Mouse (Mus musculus) ES-E14 (cell line): ENCODE measurements around the gene Stx8. TPM values are rescaled to one million over a fixed set of nuclear protein-coding genes. Genes with fewer than 3 reads are reported as not detected.

Experiments used
- DNase-seq: peaks from one replicate; pipeline ENCODE4 v3.0.0-alpha.2; 2013; ENCODE audit warnings: low read depth, low spot score
- H3K27ac ChIP-seq: 2 replicates; pipeline ENCODE4 v1.5.1; 2012; ENCODE audit warnings: low read depth, mild to moderate bottlenecking, low read length, moderate library complexity, mixed read lengths; ENCODE audit not compliant: poor library complexity, insufficient read depth, severe bottlenecking
- H3K36me3 ChIP-seq: 2 replicates; pipeline ENCODE4 v1.6.1; 2012; ENCODE audit warnings: mild to moderate bottlenecking, low read length, moderate library complexity, mixed read lengths; ENCODE audit not compliant: control insufficient read depth, poor library complexity, insufficient read depth, severe bottlenecking
- H3K4me1 ChIP-seq, 2 experiments: fragments of 150-350 bp in 1 of 2; sonication (generic) in 1 of 2; 2 replicates each; pipeline ENCODE4 v1.6.1; 2012; ENCODE audit warnings: low read length in 2 of 2, mild to moderate bottlenecking in 1 of 2, mixed read lengths in 1 of 2; ENCODE audit not compliant: control insufficient read depth in 2 of 2, insufficient read depth in 2 of 2, poor library complexity in 1 of 2
- H3K4me3 ChIP-seq, 2 experiments: fragments of 150-350 bp in 1 of 2; sonication (generic) in 1 of 2; 2 replicates each; pipeline ENCODE4 v1.5.1; 2012; ENCODE audit warnings: low read length in 2 of 2, low read depth in 1 of 2, mild to moderate bottlenecking in 1 of 2, mixed read lengths in 1 of 2; ENCODE audit not compliant: insufficient read depth in 1 of 2, poor library complexity in 1 of 2, severe bottlenecking in 1 of 2
- H3K9ac ChIP-seq: 2 replicates; pipeline ENCODE4 v1.6.1; 2012; ENCODE audit warnings: low read depth, mild to moderate bottlenecking, low read length, mixed read lengths; ENCODE audit not compliant: poor library complexity, insufficient read depth, severe bottlenecking
- H3K9me3 ChIP-seq: fragments of 150-350 bp; sonication (generic); 2 replicates; pipeline ENCODE4 v1.6.1; 2012; ENCODE audit warnings: low read depth, mild to moderate bottlenecking, low read length; ENCODE audit not compliant: control insufficient read depth, insufficient read depth
- CHD2 ChIP-seq: IDR thresholded peaks from 2 replicates; pipeline ENCODE4 v1.6.1; 2014; ENCODE audit warnings: mild to moderate bottlenecking, low read depth, low read length, inconsistent platforms
- HCFC1 ChIP-seq: IDR thresholded peaks from 2 replicates; pipeline ENCODE4 v1.6.1; 2012; ENCODE audit warnings: low read length, inconsistent platforms, borderline replicate concordance; ENCODE audit not compliant: insufficient read depth
- MAFK ChIP-seq: IDR thresholded peaks from 2 replicates; pipeline ENCODE4 v1.6.1; 2014; ENCODE audit warnings: mild to moderate bottlenecking, low read depth, low read length, inconsistent platforms; ENCODE audit not compliant: insufficient read depth
- ZC3H11A ChIP-seq: IDR thresholded peaks from 2 replicates; pipeline ENCODE4 v1.6.1; 2012; ENCODE audit warnings: low read depth, mild to moderate bottlenecking, inconsistent platforms, low read length, borderline replicate concordance
- ZNF384 ChIP-seq: IDR thresholded peaks from 2 replicates; pipeline ENCODE4 v1.6.1; 2012; ENCODE audit warnings: low read depth, low read length, inconsistent platforms
- in situ Hi-C, 2 experiments: fragments of 600-800 bp; cut with MboI; formaldehyde crosslinking; loops; one replicate each; pipeline ENCODE4 v1.15.1; 2025; ENCODE audit warnings: low sequenced_read_pairs in 2 of 2, inconsistent platforms in 1 of 2; ENCODE audit not compliant: unreplicated experiment in 2 of 2
- total RNA-seq: library from RNA; depleted of rRNA; stranded (reverse); fragments of 300-350 nt; gene quantifications from 2 replicates; pipeline ENCODE4 v1.2.3, GENCODE M21; 2012

The Stx8 gene
- total RNA-seq, 1 experiment = 19.4 TPM

DNA sequence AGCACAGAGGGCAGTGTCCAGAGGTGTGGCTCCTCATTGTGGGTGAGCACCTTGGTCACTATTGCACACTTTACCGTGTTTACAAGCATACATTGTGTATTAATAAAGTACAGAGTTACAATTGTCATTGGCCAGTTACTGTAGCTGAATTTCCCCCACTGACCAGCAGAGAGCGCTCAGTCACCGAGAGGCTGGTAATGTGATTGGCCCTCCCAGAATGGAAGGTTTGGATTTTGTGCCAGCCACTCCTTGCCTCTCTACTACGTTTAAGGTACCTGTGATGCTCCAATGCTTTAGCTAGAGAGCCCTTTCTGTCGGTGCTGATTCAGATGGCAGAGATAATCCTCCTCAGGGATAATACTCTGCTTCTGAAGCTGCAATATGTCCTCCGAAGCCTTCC is 38.2 kb downstream of the Stx8 start:
- peak; percentile 35 for DNase-seq
- H3K27ac ChIP-seq = no peak overlapping the region
- no peak for TF ChIP-seq ZNF384
- no peak for TF ChIP-seq ZC3H11A
- TF ChIP-seq HCFC1 = no peak
- in situ Hi-C loops = loop anchor here in 1 of 2 experiments (25.0 kb wide), 1 partner anchor 408 kb away; the partner anchor contains the start of gene Ntn1
- H3K36me3 ChIP-seq = no peaks in the 10 kb centered on the region
- no peaks in the 10 kb centered on the region for H3K9me3 ChIP-seq
- H3K4me3 ChIP-seq = no peak overlapping the region
- H3K9ac ChIP-seq = no peak overlapping the region
- H3K4me1 ChIP-seq = 0 out of 4 replicates have a peak, but pooled peaks cover 0 to 2% of the 10 kb centered on the region in 2 experiments

DNA sequence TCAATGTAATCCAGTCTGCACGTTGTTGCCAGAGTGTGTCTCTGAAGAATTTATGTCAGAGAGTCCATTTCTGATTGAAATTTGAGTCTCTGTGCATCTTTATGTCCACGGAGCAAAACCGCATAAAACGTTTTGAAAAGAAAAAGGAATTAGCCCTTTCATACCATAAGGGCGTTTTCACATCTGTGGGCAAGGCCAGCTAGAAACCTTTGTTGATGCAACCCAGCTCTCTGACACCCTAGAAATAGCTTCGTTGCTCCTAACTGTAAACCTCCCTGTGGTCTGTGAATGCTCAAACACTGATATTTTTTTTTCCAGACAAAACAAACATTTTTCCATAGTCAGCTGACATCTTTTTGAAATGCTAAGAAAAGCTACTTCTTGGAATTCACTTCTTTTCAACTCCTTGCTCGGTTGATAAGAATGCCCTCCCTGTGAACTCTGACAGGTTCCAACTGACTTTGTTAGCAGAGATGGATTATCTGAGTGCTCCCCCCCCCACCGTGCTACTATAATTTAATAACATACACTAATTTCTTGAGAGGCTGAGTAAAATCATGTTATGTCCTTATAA is 40.3 kb downstream of the Stx8 start:
- in situ Hi-C loops = loop anchor here in 1 of 2 experiments (25.0 kb wide), 1 partner anchor 406 kb away; the partner anchor contains the start of gene Ntn1
- no peak overlapping the region for H3K4me3 ChIP-seq
- DNase-seq = no peak
- no peaks in the 10 kb centered on the region for H3K9me3 ChIP-seq
- no peak overlapping the region for H3K27ac ChIP-seq
- TF ChIP-seq MAFK = no peak
- TF ChIP-seq HCFC1 = no peak
- no peak for TF ChIP-seq ZC3H11A
- no peak for TF ChIP-seq CHD2
- no peak for TF ChIP-seq ZNF384
- H3K9ac ChIP-seq = no peak overlapping the region
- no peaks in the 10 kb centered on the region for H3K36me3 ChIP-seq
- H3K4me1 ChIP-seq = 0 out of 4 replicates have a peak, but pooled peaks cover 0 to 2% of the 10 kb centered on the region in 2 experiments

DNA sequence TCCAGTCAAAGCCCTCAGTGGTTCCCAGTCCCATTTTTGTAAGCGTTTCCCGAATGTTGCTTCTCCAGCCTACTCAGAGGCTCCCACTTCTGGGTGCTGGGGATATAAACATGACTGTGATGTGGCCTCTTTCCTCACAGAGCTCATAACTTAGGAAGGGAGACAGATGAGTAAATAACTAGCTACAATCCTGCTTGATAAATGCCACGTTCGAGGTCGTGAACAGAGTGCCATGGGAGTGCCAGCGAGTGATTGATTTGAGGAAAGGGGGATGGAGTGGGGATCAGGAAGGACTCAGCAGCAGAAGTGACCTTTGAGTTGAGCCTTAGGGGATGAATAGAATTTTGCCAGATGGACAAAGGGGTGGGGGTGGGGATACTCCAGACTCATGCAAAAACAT is 41.7 kb downstream of the Stx8 start:
- in situ Hi-C loops = loop anchor here in 1 of 2 experiments (25.0 kb wide), 1 partner anchor 405 kb away; the partner anchor contains the start of gene Ntn1
- Histone ChIP-seq H3K4me1 (0 out of 4 replicates have a peak, but pooled peaks cover 0 to 2% of the 10 kb centered on the region in 2 experiments), H3K4me3 (no peak overlapping the region), H3K36me3 (no peaks in the 10 kb centered on the region; the same call in 1 of the 2 replicates), H3K9me3 (no peaks in the 10 kb centered on the region), H3K9ac (no peak overlapping the region), H3K27ac (no peak overlapping the region)
- DNase-seq = no peak
- TF ChIP-seq CHD2 (no peak), MAFK (no peak), ZNF384 (no peak), ZC3H11A (no peak), HCFC1 (no peak)

DNA sequence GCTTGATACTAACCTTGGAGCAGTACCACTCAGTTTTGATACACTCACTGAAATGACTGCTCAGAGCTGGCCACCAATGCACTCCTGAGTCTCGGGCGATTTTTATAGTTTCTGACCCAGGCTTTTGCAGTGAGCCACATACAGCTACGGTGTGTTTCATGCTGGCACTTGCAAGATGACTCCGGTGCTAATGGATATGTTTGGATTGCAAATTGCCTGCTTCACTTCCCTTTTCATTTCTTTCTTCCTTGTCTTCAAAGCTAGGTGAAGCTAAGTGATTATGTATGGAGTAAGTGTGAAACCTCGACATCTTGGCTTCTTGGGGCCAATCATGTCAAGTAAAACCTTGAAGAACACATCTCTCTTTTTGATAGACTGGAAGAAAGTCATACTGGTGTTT is 43.4 kb downstream of the Stx8 start:
- no peaks in the 10 kb centered on the region; the same call in 1 of the 2 replicates for H3K36me3 ChIP-seq
- H3K27ac ChIP-seq = no peak overlapping the region
- H3K4me3 ChIP-seq = no peak overlapping the region
- H3K9me3 ChIP-seq = no peaks in the 10 kb centered on the region
- DNase-seq = no peak
- 0 out of 4 replicates have a peak, but pooled peaks cover 0 to 2% of the 10 kb centered on the region in 2 experiments for H3K4me1 ChIP-seq
- H3K9ac ChIP-seq = no peak overlapping the region
- TF ChIP-seq ZC3H11A (no peak), CHD2 (no peak), HCFC1 (no peak), ZNF384 (no peak), MAFK (no peak)
- in situ Hi-C loops = loop anchor here in 1 of 2 experiments (25.0 kb wide), 1 partner anchor 403 kb away; the partner anchor contains the start of gene Ntn1

DNA sequence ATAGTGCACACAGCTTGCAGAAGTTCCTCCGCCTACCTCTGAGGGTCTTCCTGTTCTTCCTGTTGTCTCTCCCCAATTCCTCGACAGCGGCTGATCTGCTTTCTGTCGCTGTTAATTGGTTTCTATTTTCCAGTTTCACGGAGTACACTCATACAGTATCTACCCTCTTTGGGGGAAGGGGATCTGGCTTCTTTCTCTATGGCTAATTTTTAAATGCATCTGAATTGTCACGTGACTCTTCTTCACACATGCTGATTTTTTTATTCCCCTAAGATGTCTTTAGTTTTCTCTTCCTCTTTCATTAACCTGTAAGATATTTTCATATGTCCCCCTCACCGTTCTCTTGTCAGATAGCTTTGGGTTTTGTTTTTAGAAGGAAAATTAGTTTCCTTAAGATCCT is 46.2 kb downstream of the Stx8 start:
- H3K9ac ChIP-seq = no peak overlapping the region
- H3K4me1 ChIP-seq = no peaks in the 10 kb centered on the region
- H3K9me3 ChIP-seq = no peaks in the 10 kb centered on the region
- no peak for DNase-seq
- in situ Hi-C loops = loop anchor here in 1 of 2 experiments (25.0 kb wide), 1 partner anchor 400 kb away; the partner anchor contains the start of gene Ntn1
- H3K36me3 ChIP-seq = no peaks in the 10 kb centered on the region; the same call in 1 of the 2 replicates
- H3K27ac ChIP-seq = no peak overlapping the region
- no peak overlapping the region for H3K4me3 ChIP-seq
- TF ChIP-seq HCFC1 (no peak), ZNF384 (no peak), MAFK (no peak), CHD2 (no peak), ZC3H11A (no peak)
